Mouse (Mus musculus) CD4-positive helper T cell, adult 2 months (primary cell): Measurements from ENCODE around the gene Gm14322.
"Not testable (repeated sequence)": the region's sequence is repeated elsewhere in the genome, so short reads cannot be mapped to it uniquely, and the experiment has no call there.

Experiments used
- DNase-seq: peaks from one replicate; pipeline ENCODE4 v3.0.0-alpha.2; 2012; ENCODE audit warnings: low read depth, missing footprints, low spot score

Gene Gm14322

GRCm38 (mm10) chr2:177758941-177759558 is at the start of gene Gm14322:
TSS of gene Gm14322 (plus strand) at chr2:177759288.
- DNase-seq: not testable (repeated sequence)

- not testable (repeated sequence) for DNase-seq
Measured at GRCm38 (mm10) chr2:177741487-177741886, 17.6 kb upstream of the Gm14322 start.

GRCm38 (mm10) chr2:177787351-177787750 is 28.3 kb downstream of the Gm14322 start:
- DNase-seq: not testable (repeated sequence)

- not testable (repeated sequence) for DNase-seq
Measured at GRCm38 (mm10) chr2:177806170-177806569, 47.1 kb downstream of the Gm14322 start.
